Mouse (Mus musculus): ENCODE data around the gene Zfp386. TPM values are rescaled to one million over a fixed set of nuclear protein-coding genes. Genes with fewer than 3 reads are reported as not detected.
A peak's percentile ranks its signal among the peaks of the same experiment; 100 is the strongest.
"Not testable (repeated sequence)": the region's sequence is repeated elsewhere in the genome, so short reads cannot be mapped to it uniquely, and the experiment has no call there.

Zfp386 gene
- polyA plus RNA-seq (2015; fragmentation: Nextera tagmentation; extraction: Ambion mirVana) = 25.5 and 30.4 TPM in 2 replicates

- ATAC-seq (replicated peaks; ENCODE audit: insufficient number of reproducible peaks, insufficient read depth, low FRiP score, low read depth) = peak; percentile 100
- Histone ChIP-seq H3K27me3 (no peaks in the 10 kb centered on the region), H3K9ac (peak within 1 kb of the TSS; percentile 90), H3K4me2 (peak within 1 kb of the TSS; percentile 64), H3K27ac (peak within 1 kb of the TSS; percentile 98), H3K4me3 (peak within 1 kb of the TSS; percentile 93), H3K4me1 (replicated peaks) (peaks cover 13% of the 10 kb centered on the region), H3K36me3 (no peaks in the 10 kb centered on the region), H3K9me3 (replicated peaks) (no peaks in the 10 kb centered on the region)
- under 1% methylated on average over 55 of the region's 55 CpGs for whole genome bisulfite sequencing
Observed at GRCm38 (mm10) chr12:116047440-116048377, at the start of gene Zfp386. Zfp386 (plus strand) TSS chr12:116047724.

GRCm38 (mm10) chr12:115999784-116000183, 47.7 kb upstream of the Zfp386 start:
- H3K4me1 ChIP-seq (replicated peaks); H3K4me2 ChIP-seq; H3K27me3 ChIP-seq; H3K27ac ChIP-seq; H3K9me3 ChIP-seq (replicated peaks); ATAC-seq (replicated peaks; ENCODE audit: insufficient number of reproducible peaks, insufficient read depth, low FRiP score, low read depth); H3K9ac ChIP-seq; H3K36me3 ChIP-seq; H3K4me3 ChIP-seq: not testable (repeated sequence)
- 56% methylated on average over 3 of the region's 3 CpGs for WGBS

GRCm38 (mm10) chr12:116002946-116003345, 44.6 kb upstream of the Zfp386 start:
- H3K27me3 ChIP-seq; H3K4me1 ChIP-seq (replicated peaks); H3K27ac ChIP-seq; H3K9me3 ChIP-seq (replicated peaks); H3K9ac ChIP-seq; H3K36me3 ChIP-seq; H3K4me2 ChIP-seq; ATAC-seq (replicated peaks; ENCODE audit: insufficient number of reproducible peaks, insufficient read depth, low FRiP score, low read depth); H3K4me3 ChIP-seq: not testable (repeated sequence)
- WGBS = 59% methylated on average over 1 of the region's 1 CpGs

GRCm38 (mm10) chr12:116010812-116011211, 36.7 kb upstream of the Zfp386 start:
- no peak for ATAC-seq (replicated peaks; ENCODE audit: insufficient number of reproducible peaks, insufficient read depth, low FRiP score, low read depth)
- H3K4me2 ChIP-seq = no peak overlapping the region
- no peaks in the 10 kb centered on the region for H3K36me3 ChIP-seq
- H3K4me3 ChIP-seq = no peak overlapping the region
- 71% methylated on average over 2 of the region's 2 CpGs for WGBS
- no peak overlapping the region for H3K9ac ChIP-seq
- no peak overlapping the region for H3K27ac ChIP-seq
- no peaks in the 10 kb centered on the region for H3K4me1 ChIP-seq (replicated peaks)
- no peaks in the 10 kb centered on the region for H3K9me3 ChIP-seq (replicated peaks)
- H3K27me3 ChIP-seq = no peaks in the 10 kb centered on the region

GRCm38 (mm10) chr12:116028095-116028494, 19.4 kb upstream of the Zfp386 start:
- Histone ChIP-seq H3K27ac (no peak overlapping the region), H3K4me2 (no peak overlapping the region), H3K4me3 (no peak overlapping the region), H3K9me3 (replicated peaks) (no peaks in the 10 kb centered on the region), H3K4me1 (replicated peaks) (no peaks in the 10 kb centered on the region), H3K9ac (no peak overlapping the region), H3K36me3 (no peaks in the 10 kb centered on the region), H3K27me3 (no peaks in the 10 kb centered on the region)
- no peak for ATAC-seq (replicated peaks; ENCODE audit: insufficient number of reproducible peaks, insufficient read depth, low FRiP score, low read depth)
- WGBS = 48% methylated on average over 2 of the region's 2 CpGs

- H3K4me1 ChIP-seq (replicated peaks) = no peaks in the 10 kb centered on the region
Observed at GRCm38 (mm10) chr12:116035346-116035745, 12.2 kb upstream of the Zfp386 start.

GRCm38 (mm10) chr12:116044785-116045184, 2.7 kb upstream of the Zfp386 start:
- H3K4me1 ChIP-seq (replicated peaks) = peaks cover 13% of the 10 kb centered on the region
- no peak overlapping the region for H3K4me3 ChIP-seq
- no peak overlapping the region for H3K27ac ChIP-seq
- H3K4me2 ChIP-seq = no peak overlapping the region
- no peaks in the 10 kb centered on the region for H3K9me3 ChIP-seq (replicated peaks)
- H3K27me3 ChIP-seq = no peaks in the 10 kb centered on the region
- H3K36me3 ChIP-seq = no peaks in the 10 kb centered on the region
- ATAC-seq (replicated peaks; ENCODE audit: insufficient number of reproducible peaks, insufficient read depth, low FRiP score, low read depth) = no peak
- no peak overlapping the region for H3K9ac ChIP-seq
- 70% methylated on average over 5 of the region's 5 CpGs for WGBS

More at GRCm38 (mm10) chr12:116035346-116035745, 12.2 kb upstream of the Zfp386 start:
- WGBS = 60% methylated on average over 5 of the region's 5 CpGs
- Histone ChIP-seq H3K9me3 (replicated peaks) (no peaks in the 10 kb centered on the region), H3K27me3 (no peaks in the 10 kb centered on the region), H3K36me3 (no peaks in the 10 kb centered on the region), H3K9ac (no peak overlapping the region), H3K4me2 (no peak overlapping the region), H3K4me3 (no peak overlapping the region), H3K27ac (no peak overlapping the region)
- no peak for ATAC-seq (replicated peaks; ENCODE audit: insufficient number of reproducible peaks, insufficient read depth, low FRiP score, low read depth)

GRCm38 (mm10) chr12:116048766-116049165, 1.2 kb downstream of the Zfp386 start:
- Histone ChIP-seq H3K36me3 (no peaks in the 10 kb centered on the region), H3K9ac (no peak overlapping the region), H3K9me3 (replicated peaks) (no peaks in the 10 kb centered on the region), H3K27me3 (no peaks in the 10 kb centered on the region), H3K4me3 (peak overlapping the region; percentile 93), H3K4me2 (peak overlapping the region; percentile 64), H3K27ac (no peak overlapping the region), H3K4me1 (replicated peaks) (peaks cover 13% of the 10 kb centered on the region)
- WGBS = 59% methylated on average over 7 of the region's 7 CpGs
- ATAC-seq (replicated peaks; ENCODE audit: insufficient number of reproducible peaks, insufficient read depth, low FRiP score, low read depth) = no peak

GRCm38 (mm10) chr12:116049236-116049635, 1.7 kb downstream of the Zfp386 start:
- H3K4me3 ChIP-seq = no peak overlapping the region
- no peak overlapping the region; the same call in 1 of the 2 replicates for H3K4me2 ChIP-seq
- ATAC-seq (replicated peaks; ENCODE audit: insufficient number of reproducible peaks, insufficient read depth, low FRiP score, low read depth) = no peak
- H3K27me3 ChIP-seq = no peaks in the 10 kb centered on the region
- H3K9ac ChIP-seq = no peak overlapping the region
- no peak overlapping the region for H3K27ac ChIP-seq
- peaks cover 13% of the 10 kb centered on the region for H3K4me1 ChIP-seq (replicated peaks)
- H3K9me3 ChIP-seq (replicated peaks) = no peaks in the 10 kb centered on the region
- peaks cover 2% of the 10 kb centered on the region; the same call in 1 of the 2 replicates for H3K36me3 ChIP-seq
- 79% methylated on average over 3 of the region's 3 CpGs for WGBS

- Histone ChIP-seq H3K4me2 (no peak overlapping the region), H3K4me1 (replicated peaks) (peaks cover 13% of the 10 kb centered on the region), H3K27ac (no peak overlapping the region), H3K27me3 (no peaks in the 10 kb centered on the region), H3K36me3 (peaks cover 6% of the 10 kb centered on the region), H3K9me3 (replicated peaks) (no peaks in the 10 kb centered on the region), H3K9ac (no peak overlapping the region), H3K4me3 (no peak overlapping the region)
- no peak for ATAC-seq (replicated peaks; ENCODE audit: insufficient number of reproducible peaks, insufficient read depth, low FRiP score, low read depth)
- WGBS = 75% methylated on average over 6 of the region's 6 CpGs
Observed at GRCm38 (mm10) chr12:116049701-116050100, 2.2 kb downstream of the Zfp386 start.

GRCm38 (mm10) chr12:116054342-116054741, 6.8 kb downstream of the Zfp386 start:
- H3K36me3 ChIP-seq = peaks cover 44% of the 10 kb centered on the region

More at GRCm38 (mm10) chr12:116054342-116054741, 6.8 kb downstream of the Zfp386 start:
- H3K27me3 ChIP-seq = no peaks in the 10 kb centered on the region
- no peak overlapping the region for H3K9ac ChIP-seq
- no peak overlapping the region for H3K4me3 ChIP-seq
- H3K9me3 ChIP-seq (replicated peaks) = peaks cover 11% of the 10 kb centered on the region
- H3K27ac ChIP-seq = no peak overlapping the region
- H3K4me1 ChIP-seq (replicated peaks) = peaks cover 1% of the 10 kb centered on the region; the same call in 1 of the 2 replicates
- ATAC-seq (replicated peaks; ENCODE audit: insufficient number of reproducible peaks, insufficient read depth, low FRiP score, low read depth) = no peak
- WGBS = 90% methylated on average over 8 of the region's 8 CpGs
- no peak overlapping the region for H3K4me2 ChIP-seq

All from heart, embryonic 15.5 days (tissue).